Mouse (Mus musculus): ENCODE results near the gene En2. TPM values are rescaled to one million over a fixed set of nuclear protein-coding genes. Genes with fewer than 3 reads are reported as not detected.

En2 gene
- total RNA-seq (2014; rRNA removed), result 0.05 and 0.46 TPM in 2 replicates
- not detected in 2 replicates for polyA plus RNA-seq (2015; fragmentation: Nextera tagmentation; extraction: Ambion mirVana)

DNA sequence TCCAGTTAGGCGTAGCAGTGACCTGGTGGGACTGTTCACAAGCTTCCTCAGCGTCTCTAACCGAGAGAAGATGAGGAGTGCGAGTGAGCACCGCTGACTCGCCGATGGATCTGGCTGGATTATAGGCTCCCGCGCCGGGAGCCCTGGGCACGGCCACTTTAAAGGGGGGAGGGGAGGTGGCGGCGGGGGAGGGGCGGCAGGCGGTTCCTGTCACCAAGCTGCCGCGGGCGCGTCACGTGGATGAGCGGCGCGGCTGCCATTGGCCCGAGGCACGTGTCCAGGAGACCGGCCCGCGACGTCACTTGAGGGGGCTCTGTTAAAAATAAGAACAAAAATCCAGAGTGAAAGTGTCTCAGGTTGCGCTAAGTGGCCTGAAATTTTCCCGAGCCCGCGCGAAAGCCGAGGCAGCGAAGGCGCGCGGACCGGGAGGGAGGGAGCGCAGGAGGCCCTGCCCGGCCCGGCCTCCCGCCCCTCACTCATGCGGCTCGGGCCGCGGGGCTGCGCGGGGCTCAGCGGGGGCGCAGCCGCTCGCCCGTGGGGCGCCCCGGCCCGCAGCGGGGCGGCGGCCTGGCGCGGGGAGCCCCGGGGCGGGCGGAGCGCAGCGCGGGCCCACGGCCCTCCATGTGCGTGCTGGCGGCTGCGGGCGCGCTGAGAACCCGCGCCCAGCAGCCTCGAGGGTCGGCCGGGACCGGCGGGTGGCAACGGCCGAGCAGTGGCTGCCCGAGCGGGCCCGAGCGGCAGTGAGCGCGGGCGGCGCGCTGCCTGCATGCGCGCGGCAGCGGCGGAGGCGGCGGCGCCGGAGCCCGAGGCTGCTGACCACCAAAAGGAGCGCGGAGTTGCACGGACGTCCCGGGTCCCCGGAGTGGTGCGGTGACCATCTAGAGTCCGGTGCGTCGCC, at the start of gene En2:
Gene En2 (plus strand): TSS at position 337 of the 898 bp plus-strand sequence.
- TF ChIP-seq CTCF (IDR thresholded peaks at IDR 0.05; ENCODE audit: low read depth), result no peak
- Histone ChIP-seq H3K27ac (ENCODE audit: low read depth, low read length) (no peak within 1 kb of the TSS), H3K36me3 (ENCODE audit: insufficient read depth) (no peaks in the 10 kb centered on the region), H3K9me3 (ENCODE audit: low read length) (no peaks in the 10 kb centered on the region), H3K4me3 (ENCODE audit: low read depth, low read length) (peak within 1 kb of the TSS; percentile 43), H3K4me2 (ENCODE audit: low read depth) (peak within 1 kb of the TSS; percentile 83), H3K27me3 (ENCODE audit: insufficient read depth, low read length) (peaks cover 76% of the 10 kb centered on the region), H3K9ac (no peak within 1 kb of the TSS), H3K4me1 (ENCODE audit: insufficient read depth) (0 out of 2 replicates have a peak, but pooled peaks cover 10% of the 10 kb centered on the region)
- WGBS, result 1% methylated on average over 113 of the region's 113 CpGs
- DNase-seq, result peak; percentile 73
- peak; percentile 55 for ATAC-seq

DNA sequence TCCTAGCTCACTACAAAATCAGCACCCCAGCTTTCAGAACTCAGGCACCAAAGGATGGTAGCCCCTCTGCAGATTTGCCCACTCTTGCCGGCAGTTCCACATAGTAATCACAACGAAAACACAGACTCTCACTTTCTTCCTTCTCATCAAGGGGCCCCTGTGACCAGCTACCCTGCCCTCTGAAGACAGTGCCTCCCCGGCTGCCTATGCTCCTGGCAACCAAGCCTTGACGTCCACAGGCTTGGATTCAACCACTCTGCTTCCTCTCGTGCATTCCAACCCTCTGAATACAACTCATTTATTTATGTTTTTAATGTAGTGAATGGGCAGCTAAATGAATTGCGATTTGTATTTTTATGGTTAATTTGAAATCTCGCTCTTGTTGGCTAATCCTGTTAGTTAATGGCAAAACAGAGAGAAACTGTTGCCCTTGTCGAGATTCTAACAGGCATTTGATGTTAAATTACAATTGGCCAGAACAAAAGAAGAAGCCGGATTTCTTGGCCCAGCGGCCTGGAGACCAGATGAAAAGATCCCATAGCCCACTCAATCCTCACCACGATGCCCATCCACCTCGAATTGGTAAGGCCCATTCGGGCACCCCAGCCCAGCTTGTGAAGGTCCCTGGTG, 48.1 kb upstream of the En2 start:
- H3K4me1 ChIP-seq (ENCODE audit: insufficient read depth), result no peaks in the 10 kb centered on the region
- H3K9ac ChIP-seq, result no peak overlapping the region
- no peak overlapping the region for H3K4me3 ChIP-seq (ENCODE audit: low read depth, low read length)
- no peak overlapping the region for H3K27ac ChIP-seq (ENCODE audit: low read depth, low read length)
- ATAC-seq (no peak), DNase-seq (no peak)
- no peak for TF ChIP-seq CTCF (IDR thresholded peaks at IDR 0.05; ENCODE audit: low read depth)
- no peak overlapping the region for H3K4me2 ChIP-seq (ENCODE audit: low read depth)
- WGBS, result 2% methylated on average over 13 of the region's 13 CpGs
- H3K27me3 ChIP-seq (ENCODE audit: insufficient read depth, low read length), result peaks cover 52% of the 10 kb centered on the region
- no peaks in the 10 kb centered on the region for H3K36me3 ChIP-seq (ENCODE audit: insufficient read depth)
- H3K9me3 ChIP-seq (ENCODE audit: low read length), result no peaks in the 10 kb centered on the region

DNA sequence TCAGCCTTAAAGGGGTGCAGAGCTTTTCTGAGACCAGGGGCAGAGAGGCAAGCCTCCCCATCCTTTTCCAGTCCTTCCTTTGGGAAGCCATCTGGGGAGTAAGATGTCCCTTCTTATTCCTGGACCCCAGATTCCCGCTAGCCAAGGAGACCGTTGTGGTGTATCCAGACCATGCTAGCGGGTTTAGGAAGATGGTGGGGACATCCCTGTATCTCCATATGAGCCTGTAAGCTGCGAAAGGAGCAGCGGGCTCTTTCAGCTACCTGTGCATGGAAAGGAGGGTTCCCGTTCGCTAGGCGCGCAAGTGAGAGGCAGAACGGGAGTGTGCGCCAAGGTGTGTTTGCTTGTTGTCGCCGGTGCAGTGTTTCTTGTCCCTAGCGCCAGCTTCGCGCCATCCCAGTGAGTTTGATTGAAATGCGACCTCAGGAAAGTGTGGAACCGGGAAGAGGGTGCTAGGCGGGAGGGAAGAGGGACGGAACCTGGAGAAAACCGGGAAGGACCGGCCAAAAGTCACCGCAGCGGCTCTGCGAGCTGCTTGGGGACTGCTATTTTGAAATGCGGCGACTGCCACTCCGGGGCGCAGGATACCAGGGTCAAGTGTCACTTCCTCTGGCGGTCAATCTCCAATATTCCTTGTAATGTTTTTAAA, 47.5 kb upstream of the En2 start:
- Histone ChIP-seq H3K27me3 (ENCODE audit: insufficient read depth, low read length) (peaks cover 56% of the 10 kb centered on the region), H3K4me2 (ENCODE audit: low read depth) (peak overlapping the region; percentile 18; the same call in 1 of the 2 replicates), H3K36me3 (ENCODE audit: insufficient read depth) (no peaks in the 10 kb centered on the region), H3K9ac (no peak overlapping the region), H3K4me1 (ENCODE audit: insufficient read depth) (no peaks in the 10 kb centered on the region), H3K4me3 (ENCODE audit: low read depth, low read length) (0 out of 2 replicates have a peak overlapping the region, but pooled peaks have one; percentile 1), H3K9me3 (ENCODE audit: low read length) (no peaks in the 10 kb centered on the region), H3K27ac (ENCODE audit: low read depth, low read length) (no peak overlapping the region)
- under 1% methylated on average over 30 of the region's 30 CpGs for WGBS
- ATAC-seq (no peak), DNase-seq (peak; percentile 14)
- TF ChIP-seq CTCF (IDR thresholded peaks at IDR 0.05; ENCODE audit: low read depth), result no peak

GRCm38 (mm10) chr5:28118531-28118925, 47.0 kb upstream of the En2 start:
- H3K4me2 ChIP-seq (ENCODE audit: low read depth), result 0 out of 2 replicates have a peak overlapping the region, but pooled peaks have one; percentile 18
- H3K9me3 ChIP-seq (ENCODE audit: low read length), result no peaks in the 10 kb centered on the region
- WGBS, result 2% methylated on average over 19 of the region's 19 CpGs
- peaks cover 60% of the 10 kb centered on the region for H3K27me3 ChIP-seq (ENCODE audit: insufficient read depth, low read length)
- no peak overlapping the region for H3K27ac ChIP-seq (ENCODE audit: low read depth, low read length)
- ATAC-seq (no peak), DNase-seq (no peak)
- no peak overlapping the region for H3K4me3 ChIP-seq (ENCODE audit: low read depth, low read length)
- no peaks in the 10 kb centered on the region for H3K36me3 ChIP-seq (ENCODE audit: insufficient read depth)
- no peak for TF ChIP-seq CTCF (IDR thresholded peaks at IDR 0.05; ENCODE audit: low read depth)
- H3K4me1 ChIP-seq (ENCODE audit: insufficient read depth), result no peaks in the 10 kb centered on the region
- H3K9ac ChIP-seq, result no peak overlapping the region

GRCm38 (mm10) chr5:28119576-28119975, 45.9 kb upstream of the En2 start:
- TF ChIP-seq CTCF (IDR thresholded peaks at IDR 0.05; ENCODE audit: low read depth), result no peak
- Histone ChIP-seq H3K4me1 (ENCODE audit: insufficient read depth) (no peaks in the 10 kb centered on the region), H3K9me3 (ENCODE audit: low read length) (no peaks in the 10 kb centered on the region), H3K27ac (ENCODE audit: low read depth, low read length) (no peak overlapping the region), H3K9ac (no peak overlapping the region), H3K36me3 (ENCODE audit: insufficient read depth) (no peaks in the 10 kb centered on the region), H3K4me3 (ENCODE audit: low read depth, low read length) (no peak overlapping the region), H3K4me2 (ENCODE audit: low read depth) (no peak overlapping the region), H3K27me3 (ENCODE audit: insufficient read depth, low read length) (peaks cover 70% of the 10 kb centered on the region)
- 22% methylated on average over 3 of the region's 3 CpGs for WGBS
- no peak for ATAC-seq
- DNase-seq, result no peak

DNA sequence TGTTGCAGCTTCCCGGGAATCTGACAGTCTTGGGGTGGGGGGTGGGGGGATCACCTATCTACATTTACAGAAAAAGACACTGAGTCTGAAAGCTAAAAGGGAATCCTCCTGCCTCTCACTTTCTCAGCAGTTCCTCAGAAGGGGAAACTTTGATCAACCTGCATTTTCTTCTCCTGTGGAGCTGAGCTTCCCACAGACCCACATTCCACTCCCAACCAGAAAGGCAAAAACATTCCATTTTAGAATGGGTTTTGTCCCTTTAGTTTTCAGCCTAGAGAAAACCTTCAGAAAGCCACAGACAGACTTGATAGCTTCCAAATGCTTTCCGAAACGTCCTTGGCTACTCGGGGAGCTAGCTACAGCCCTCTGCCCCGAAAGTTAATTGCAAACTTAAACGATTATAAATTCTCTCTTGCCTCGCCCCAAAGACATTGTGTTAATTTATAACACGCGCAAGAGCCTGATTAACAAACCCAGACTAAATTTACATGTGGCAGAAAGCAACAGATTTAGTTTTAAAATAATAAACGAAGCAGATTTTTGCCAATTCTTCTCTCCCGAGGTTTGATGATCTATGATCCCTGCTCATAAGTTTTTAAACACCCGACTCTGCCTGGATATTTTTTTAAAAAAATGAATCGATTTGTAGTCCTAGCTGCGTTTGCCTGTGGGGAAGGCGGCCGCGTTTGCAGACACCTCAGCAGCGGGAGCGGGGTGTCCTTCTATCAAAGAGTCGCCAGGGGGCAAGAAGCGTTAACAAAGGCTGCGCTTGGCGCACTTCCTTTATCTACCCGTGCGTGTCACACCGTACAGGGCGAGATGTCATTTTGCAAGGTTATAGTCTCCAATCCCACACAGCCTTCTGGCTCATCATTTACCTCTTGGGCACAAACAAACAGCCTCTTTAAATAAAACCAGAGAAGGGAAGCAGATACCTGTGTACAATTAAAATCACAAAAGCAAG, 42.7 kb upstream of the En2 start:
- H3K9ac ChIP-seq, result no peak overlapping the region
- H3K4me2 ChIP-seq (ENCODE audit: low read depth), result no peak overlapping the region
- peak; percentile 67 for TF ChIP-seq CTCF (IDR thresholded peaks at IDR 0.05; ENCODE audit: low read depth)

More for the DNA sequence above, 42.7 kb upstream of the En2 start:
- no peaks in the 10 kb centered on the region for H3K4me1 ChIP-seq (ENCODE audit: insufficient read depth)
- WGBS, result 1% methylated on average over 27 of the region's 27 CpGs
- DNase-seq (peak; percentile 84), ATAC-seq (peak; percentile 90)
- no peaks in the 10 kb centered on the region for H3K9me3 ChIP-seq (ENCODE audit: low read length)
- H3K27me3 ChIP-seq (ENCODE audit: insufficient read depth, low read length), result peaks cover 90% of the 10 kb centered on the region
- no peak overlapping the region for H3K4me3 ChIP-seq (ENCODE audit: low read depth, low read length)
- no peak overlapping the region for H3K27ac ChIP-seq (ENCODE audit: low read depth, low read length)
- H3K36me3 ChIP-seq (ENCODE audit: insufficient read depth), result no peaks in the 10 kb centered on the region

Measured in forebrain, postnatal 0 days (tissue).